23 mouse cellular contexts compared by ENCODE assay signal in genomic region chr6:148564146-148564545, GRCm38 (mm10).
DNase-seq lines count a peak whose midpoint lies in the region; ATAC-seq and TF ChIP-seq lines count a peak whose summit lies in the region.
"Had no signal": no experiment of that assay in that cellular context is flagged by ENCODE, and none has a peak within 500 bp of the region (broad histone marks: within the 10 kb centered on the region; RNA-seq: fewer than 3 reads in every experiment).

No protein-coding gene starts in this region.

- H3K9ac ChIP-seq in forebrain, embryonic 15.5 days (replicated peaks) = no peak overlapping the region
- H3K9ac ChIP-seq in forebrain, embryonic 13.5 days = no peak overlapping the region
- H3K9ac ChIP-seq in midbrain, embryonic 16.5 days (ENCODE audit: low read depth, low read length) = no peak overlapping the region
- H3K9ac ChIP-seq in midbrain, embryonic 12.5 days (replicated peaks) = no peak overlapping the region
- H3K9ac ChIP-seq: embryonic facial prominence, embryonic 12.5 days; heart, embryonic 12.5 days; kidney, embryonic 15.5 days; limb, embryonic 13.5 days; liver, embryonic 12.5 days had no signal

- peak; percentile 38; the same call in 1 of the 2 replicates for ATAC-seq in forebrain, embryonic 15.5 days (replicated peaks)
- no peak for ATAC-seq in forebrain, embryonic 13.5 days
- no peak for ATAC-seq in midbrain, embryonic 16.5 days
- peak; percentile 71 for ATAC-seq in midbrain, embryonic 12.5 days (ENCODE audit: low FRiP score, low read depth)
- ATAC-seq in inflammation-experienced regulatory T-cells, adult 6 months = no peak
- ATAC-seq: liver, embryonic 12.5 days had no signal

- H3K4me1 ChIP-seq in forebrain, embryonic 15.5 days = peaks cover 4% of the 10 kb centered on the region; the same call in 1 of the 2 replicates
- H3K4me1 ChIP-seq in forebrain, embryonic 13.5 days = peaks cover 8% of the 10 kb centered on the region
- peaks cover 23% of the 10 kb centered on the region for H3K4me1 ChIP-seq in midbrain, embryonic 10.5 days
- no peaks in the 10 kb centered on the region for H3K4me1 ChIP-seq in midbrain, embryonic 16.5 days (ENCODE audit: control insufficient read depth, insufficient read depth, low read length)
- peaks cover 10% of the 10 kb centered on the region for H3K4me1 ChIP-seq in midbrain, embryonic 12.5 days
- no peaks in the 10 kb centered on the region for H3K4me1 ChIP-seq in cerebellum, adult 2 months (ENCODE audit: control insufficient read depth, insufficient read depth, low read length)
- H3K4me1 ChIP-seq: embryonic facial prominence, embryonic 12.5 days; limb, embryonic 13.5 days; liver, embryonic 12.5 days had no signal

- H3K36me3 ChIP-seq in forebrain, embryonic 15.5 days = no peaks in the 10 kb centered on the region
- no peaks in the 10 kb centered on the region for H3K36me3 ChIP-seq in forebrain, embryonic 13.5 days (ENCODE audit: poor library complexity, severe bottlenecking)
- no peaks in the 10 kb centered on the region for H3K36me3 ChIP-seq in midbrain, embryonic 10.5 days
- H3K36me3 ChIP-seq in midbrain, embryonic 16.5 days (ENCODE audit: control insufficient read depth, insufficient read depth, low read length) = no peaks in the 10 kb centered on the region
- H3K36me3 ChIP-seq in midbrain, embryonic 12.5 days = no peaks in the 10 kb centered on the region
- H3K36me3 ChIP-seq: embryonic facial prominence, embryonic 12.5 days; heart, embryonic 12.5 days; kidney, embryonic 15.5 days; limb, embryonic 13.5 days; liver, embryonic 12.5 days had no signal

- TF ChIP-seq CTCF in cerebellum, adult 2 months (IDR thresholded peaks at IDR 0.05; ENCODE audit: borderline replicate concordance, insufficient read depth, low read depth, low read length) = no peak

- WGBS in forebrain, embryonic 15.5 days = 11% methylated on average over 2 of the region's 2 CpGs
- WGBS in forebrain, embryonic 13.5 days = 15% methylated on average over 2 of the region's 2 CpGs
- WGBS in midbrain, embryonic 10.5 days = 38% methylated on average over 2 of the region's 2 CpGs
- WGBS in midbrain, embryonic 16.5 days = 19% methylated on average over 2 of the region's 2 CpGs
- 19% methylated on average over 2 of the region's 2 CpGs for WGBS in midbrain, embryonic 12.5 days
- WGBS in cerebellum, adult 2 months = 24% methylated on average over 2 of the region's 2 CpGs

- DNase-seq in midbrain, embryonic 10.5 days (ENCODE audit: low spot score) = no peak
- no peak for DNase-seq in right cerebral cortex, adult 18-20 months
- no peak for DNase-seq in cerebellum, adult 2 months
- DNase-seq: adrenal gland, postnatal 14 days; cerebellum, postnatal 10 days; gastrocnemius, postnatal 10 days; heart, postnatal 10 days; kidney, adult 11 months; kidney, postnatal 36 days; lung, adult 18-20 months; lung, postnatal 14 days; right cerebral cortex, postnatal 25 days; spleen, adult 18-20 months had no signal

- H3K4me3 ChIP-seq in forebrain, embryonic 15.5 days = no peak overlapping the region
- no peak overlapping the region for H3K4me3 ChIP-seq in forebrain, embryonic 13.5 days
- no peak overlapping the region for H3K4me3 ChIP-seq in midbrain, embryonic 10.5 days
- no peak overlapping the region for H3K4me3 ChIP-seq in midbrain, embryonic 16.5 days (ENCODE audit: low read depth, low read length)
- no peak overlapping the region for H3K4me3 ChIP-seq in midbrain, embryonic 12.5 days
- H3K4me3 ChIP-seq in cerebellum, adult 2 months (replicated peaks; ENCODE audit: insufficient read depth, low read depth, low read length) = no peak overlapping the region
- H3K4me3 ChIP-seq: embryonic facial prominence, embryonic 12.5 days; heart, embryonic 12.5 days; kidney, embryonic 15.5 days; limb, embryonic 13.5 days; liver, embryonic 12.5 days had no signal

- H3K4me2 ChIP-seq in forebrain, embryonic 15.5 days (replicated peaks) = no peak overlapping the region
- H3K4me2 ChIP-seq in forebrain, embryonic 13.5 days = no peak overlapping the region
- H3K4me2 ChIP-seq in midbrain, embryonic 16.5 days (ENCODE audit: low read length) = no peak overlapping the region
- no peak overlapping the region for H3K4me2 ChIP-seq in midbrain, embryonic 12.5 days (replicated peaks)
- H3K4me2 ChIP-seq: embryonic facial prominence, embryonic 12.5 days; heart, embryonic 12.5 days; kidney, embryonic 15.5 days; limb, embryonic 13.5 days; liver, embryonic 12.5 days had no signal

- no peaks in the 10 kb centered on the region for H3K27me3 ChIP-seq in forebrain, embryonic 15.5 days
- H3K27me3 ChIP-seq in forebrain, embryonic 13.5 days = no peaks in the 10 kb centered on the region
- no peaks in the 10 kb centered on the region for H3K27me3 ChIP-seq in midbrain, embryonic 10.5 days (ENCODE audit: low read depth, poor library complexity, severe bottlenecking)
- no peaks in the 10 kb centered on the region for H3K27me3 ChIP-seq in midbrain, embryonic 16.5 days (ENCODE audit: control insufficient read depth, insufficient read depth, low read depth, low read length)
- H3K27me3 ChIP-seq in midbrain, embryonic 12.5 days = no peaks in the 10 kb centered on the region
- no peaks in the 10 kb centered on the region for H3K27me3 ChIP-seq in cerebellum, adult 2 months (ENCODE audit: control insufficient read depth, insufficient read depth, low read length)
- H3K27me3 ChIP-seq: embryonic facial prominence, embryonic 12.5 days; heart, embryonic 12.5 days; kidney, embryonic 15.5 days; limb, embryonic 13.5 days; liver, embryonic 12.5 days had no signal

- H3K9me3 ChIP-seq in forebrain, embryonic 15.5 days = no peaks in the 10 kb centered on the region
- no peaks in the 10 kb centered on the region for H3K9me3 ChIP-seq in forebrain, embryonic 13.5 days (replicated peaks)
- H3K9me3 ChIP-seq in midbrain, embryonic 10.5 days (replicated peaks) = no peaks in the 10 kb centered on the region
- no peaks in the 10 kb centered on the region for H3K9me3 ChIP-seq in midbrain, embryonic 16.5 days (replicated peaks; ENCODE audit: control insufficient read depth, low read length, poor library complexity, severe bottlenecking)
- H3K9me3 ChIP-seq in midbrain, embryonic 12.5 days = no peaks in the 10 kb centered on the region
- H3K9me3 ChIP-seq: embryonic facial prominence, embryonic 12.5 days; heart, embryonic 12.5 days; kidney, embryonic 15.5 days; limb, embryonic 13.5 days; liver, embryonic 12.5 days had no signal

- no peak for TF ChIP-seq POLR2A in cerebellum, adult 2 months (IDR thresholded peaks at IDR 0.05; ENCODE audit: borderline replicate concordance, insufficient read depth, low read length)

- H3K27ac ChIP-seq in forebrain, embryonic 15.5 days (replicated peaks) = no peak overlapping the region
- no peak overlapping the region for H3K27ac ChIP-seq in forebrain, embryonic 13.5 days
- H3K27ac ChIP-seq in midbrain, embryonic 10.5 days (replicated peaks) = 0 out of 2 replicates have a peak overlapping the region, but pooled peaks have one; percentile 14
- no peak overlapping the region for H3K27ac ChIP-seq in midbrain, embryonic 16.5 days (ENCODE audit: low read length)
- no peak overlapping the region for H3K27ac ChIP-seq in midbrain, embryonic 12.5 days (replicated peaks)
- H3K27ac ChIP-seq in cerebellum, adult 2 months (ENCODE audit: insufficient read depth, low read length) = no peak overlapping the region
- H3K27ac ChIP-seq: embryonic facial prominence, embryonic 12.5 days; kidney, embryonic 15.5 days; limb, embryonic 13.5 days; liver, embryonic 12.5 days had no signal

Comparison
In these comparisons a context has a peak if more than half of its experiments do, and no peak if none do; other contexts are left out.
1. ATAC-seq: peak in forebrain, embryonic 15.5 days (single experiment) and midbrain, embryonic 12.5 days (single experiment); none in forebrain, embryonic 13.5 days (single experiment), midbrain, embryonic 16.5 days (single experiment) and inflammation-experienced regulatory T-cells, adult 6 months (single experiment).